Mouse (Mus musculus): Measurements from ENCODE around the gene Large2.

- TF ChIP-seq CTCF (IDR thresholded peaks at IDR 0.05; ENCODE audit: low read depth) (no peak), EP300 (IDR thresholded peaks at IDR 0.05; ENCODE audit: low read depth) (no peak)
Observed at GRCm38 (mm10) chr2:92391116-92391515, 16.4 kb upstream of the Large2 start.

Measured in heart, postnatal 0 days (tissue).